Mouse (Mus musculus) forebrain, embryonic 16.5 days (tissue): ENCODE data around the gene 3110021N24Rik. TPM values are rescaled to one million over a fixed set of nuclear protein-coding genes. Genes with fewer than 3 reads are reported as not detected.

Experiments used
- ATAC-seq: fragments of 200-750 bp; cut with Nextera tagmentation; 2 replicates; pipeline ENCODE4 v1.8.0; 2017; ENCODE audit warnings: mild to moderate bottlenecking, moderate library complexity
- H3K27ac ChIP-seq: fragments of 300-500 bp; sonication (generic); 2 replicates; pipeline ENCODE4 v1.5.1; 2014; ENCODE audit warnings: low read length, control low read depth
- H3K27me3 ChIP-seq: fragments of 300-500 bp; sonication (generic); replicated peaks from 2 replicates; pipeline ENCODE4 v1.6.1; 2014; ENCODE audit warnings: low read length; ENCODE audit not compliant: control insufficient read depth, insufficient read depth
- H3K36me3 ChIP-seq: fragments of 300-500 bp; sonication (generic); 2 replicates; pipeline ENCODE4 v1.6.1; 2014; ENCODE audit not compliant: control insufficient read depth, insufficient read depth
- H3K4me1 ChIP-seq: fragments of 300-500 bp; sonication (generic); replicated peaks from 2 replicates; pipeline ENCODE4 v1.6.1; 2014; ENCODE audit warnings: low read length; ENCODE audit not compliant: control insufficient read depth, insufficient read depth
- H3K4me2 ChIP-seq: fragments of 300-500 bp; sonication (generic); 2 replicates; pipeline ENCODE4 v1.6.1; 2014; ENCODE audit warnings: mild to moderate bottlenecking, low read length, control low read depth
- H3K4me3 ChIP-seq: fragments of 300-500 bp; sonication (generic); replicated peaks from 2 replicates; pipeline ENCODE4 v1.5.1; 2014; ENCODE audit warnings: mild to moderate bottlenecking, low read length, control low read depth
- H3K9ac ChIP-seq: fragments of 300-500 bp; sonication (generic); replicated peaks from 2 replicates; pipeline ENCODE4 v1.6.1; 2014; ENCODE audit warnings: low read depth, low read length, control low read depth
- H3K9me3 ChIP-seq: fragments of 300-500 bp; sonication (generic); 2 replicates; pipeline ENCODE4 v1.6.1; 2016; ENCODE audit warnings: low read length; ENCODE audit not compliant: control insufficient read depth
- WGBS: fragments of 180-500 bp; shearing (Covaris S2); extraction: QIAGEN DNeasy Blood & Tissue Kit; methylation state at CpG from one replicate; pipeline ENCODE4 v1.1.7; 2014; 5-methylcytosine and 5-hydroxymethylcytosine counted together
- polyA plus RNA-seq: library from polyadenylated mRNA; unstranded; fragments of >200 nt; fragmentation: Nextera tagmentation; extraction: Ambion mirVana; gene quantifications from 2 replicates; pipeline ENCODE4 v1.2.1, GENCODE M21; 2015

The 3110021N24Rik gene
- polyA plus RNA-seq, 1 experiment from 2014 or later, result 1.6 TPM

GRCm38 (mm10) chr4:108826096-108826495 lies 106.6 kb downstream of the 3110021N24Rik start:
- Histone ChIP-seq H3K4me2 (no peak overlapping the region), H3K27me3 (no peaks in the 10 kb centered on the region), H3K36me3 (peaks cover 34% of the 10 kb centered on the region), H3K9ac (no peak overlapping the region), H3K4me3 (no peak overlapping the region), H3K27ac (no peak overlapping the region), H3K4me1 (0 out of 2 replicates have a peak, but pooled peaks cover 3% of the 10 kb centered on the region), H3K9me3 (no peaks in the 10 kb centered on the region)
- WGBS, result 82% methylated on average over 1 of the region's 1 CpGs
- ATAC-seq, result no peak

DNA sequence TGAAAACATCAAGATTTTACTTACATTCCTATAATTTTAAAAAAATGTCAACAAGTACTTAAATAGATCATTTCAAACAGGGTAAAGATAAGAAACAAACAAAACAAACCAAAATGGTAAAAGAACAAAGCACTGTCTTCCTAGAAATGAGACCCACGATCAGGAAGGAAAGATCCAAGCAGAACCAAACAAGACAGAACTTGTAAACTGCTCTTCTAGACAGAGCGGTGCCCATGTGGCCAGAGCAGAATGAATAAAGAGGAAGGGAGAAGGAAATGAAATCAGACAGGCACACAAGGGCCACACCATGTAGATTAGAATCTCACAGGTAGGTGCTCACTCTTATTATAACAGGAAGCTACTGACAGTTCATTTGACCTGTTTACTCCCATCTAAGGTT lies 107.2 kb downstream of the 3110021N24Rik start:
- H3K9ac ChIP-seq, result no peak overlapping the region
- peaks cover 4% of the 10 kb centered on the region for H3K4me1 ChIP-seq
- H3K4me2 ChIP-seq, result no peak overlapping the region
- WGBS, result 86% methylated on average over 2 of the region's 2 CpGs
- no peak for ATAC-seq
- H3K9me3 ChIP-seq, result no peaks in the 10 kb centered on the region
- H3K4me3 ChIP-seq, result no peak overlapping the region
- H3K27me3 ChIP-seq, result no peaks in the 10 kb centered on the region
- no peak overlapping the region for H3K27ac ChIP-seq
- H3K36me3 ChIP-seq, result peaks cover 31% of the 10 kb centered on the region

DNA sequence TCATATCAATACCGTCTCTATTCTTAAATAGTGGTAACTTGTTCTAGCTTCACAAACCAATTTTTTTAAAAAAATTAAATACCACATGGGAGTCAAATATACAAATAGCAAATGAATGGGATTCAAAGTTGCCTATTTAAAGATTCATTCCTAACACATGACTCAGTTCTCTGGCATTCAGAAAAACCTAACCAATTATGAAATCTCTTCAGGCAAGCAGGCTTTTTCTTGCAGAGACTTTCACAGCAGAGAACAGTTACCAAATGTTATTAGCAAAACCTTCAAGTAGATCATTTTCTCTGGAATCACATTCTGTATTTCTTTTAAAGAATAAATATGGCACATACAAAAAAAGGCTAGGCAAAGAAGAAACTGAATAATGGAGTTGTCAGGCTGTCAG lies 111.2 kb downstream of the 3110021N24Rik start:
- peak overlapping the region; percentile 21; the same call in 1 of the 2 replicates for H3K4me2 ChIP-seq
- H3K9me3 ChIP-seq, result no peaks in the 10 kb centered on the region
- 89% methylated on average over 1 of the region's 1 CpGs for WGBS
- no peak overlapping the region for H3K4me3 ChIP-seq
- peaks cover 12% of the 10 kb centered on the region for H3K36me3 ChIP-seq
- ATAC-seq, result no peak
- peaks cover 16% of the 10 kb centered on the region for H3K4me1 ChIP-seq
- H3K27ac ChIP-seq, result no peak overlapping the region
- H3K27me3 ChIP-seq, result no peaks in the 10 kb centered on the region
- H3K9ac ChIP-seq, result no peak overlapping the region

Other genes starting within 250 kb of the 3110021N24Rik start
- gene Prpf38a, start 140.3 kb upstream of the 3110021N24Rik start, polyA plus RNA-seq, result 90.6 and 97.2 TPM in 2 replicates
- 2.4 and 3.9 TPM in 2 replicates for gene Orc1, start 140.2 kb upstream of the 3110021N24Rik start, polyA plus RNA-seq
- gene Cc2d1b, start 99.7 kb upstream of the 3110021N24Rik start, polyA plus RNA-seq, result 19.3 and 21.6 TPM in 2 replicates
- 5.8 and 6.6 TPM in 2 replicates for gene Zfyve9, start 61.1 kb downstream of the 3110021N24Rik start, polyA plus RNA-seq
- 211 and 231 TPM in 2 replicates for gene Btf3l4, start 114.0 kb downstream of the 3110021N24Rik start, polyA plus RNA-seq
- gene Txndc12, start 115.0 kb downstream of the 3110021N24Rik start, polyA plus RNA-seq, result 81.9 and 90.5 TPM in 2 replicates
- gene Kti12, start 128.1 kb downstream of the 3110021N24Rik start, polyA plus RNA-seq, result 33.7 and 34.6 TPM in 2 replicates
- gene A730015C16Rik, start 129.0 kb downstream of the 3110021N24Rik start, polyA plus RNA-seq, result 0.78 and 2.0 TPM in 2 replicates
- 84.7 and 116 TPM in 2 replicates for gene Rab3b, start 159.4 kb downstream of the 3110021N24Rik start, polyA plus RNA-seq